Mouse (Mus musculus): ENCODE results near the gene Tusc2. TPM values are rescaled to one million over a fixed set of nuclear protein-coding genes. Genes with fewer than 3 reads are reported as not detected.
A peak's percentile ranks its signal among the peaks of the same experiment; 100 is the strongest.

Tusc2 gene
- polyA plus RNA-seq, 1 experiment from 2014 or later = 35.9 TPM

GRCm38 (mm10) chr9:107543299-107543698, 19.8 kb upstream of the Tusc2 start:
- Histone ChIP-seq H3K27ac (ENCODE audit: low read depth) (no peak overlapping the region), H3K9ac (replicated peaks) (no peak overlapping the region), H3K4me1 (ENCODE audit: insufficient read depth) (peaks cover 27% of the 10 kb centered on the region), H3K9me3 (ENCODE audit: low read length) (no peaks in the 10 kb centered on the region), H3K27me3 (ENCODE audit: insufficient read depth, low read length) (no peaks in the 10 kb centered on the region), H3K4me3 (ENCODE audit: low read depth, low read length) (no peak overlapping the region), H3K36me3 (replicated peaks; ENCODE audit: insufficient read depth, low read length) (peaks cover 21% of the 10 kb centered on the region), H3K4me2 (ENCODE audit: low read depth, low read length) (no peak overlapping the region)
- no peak for TF ChIP-seq EP300 (IDR thresholded peaks at IDR 0.05; ENCODE audit: low read depth)
- no peak for TF ChIP-seq CTCF (IDR thresholded peaks at IDR 0.05; ENCODE audit: low read depth)
- 83% methylated on average over 11 of the region's 11 CpGs for WGBS (ENCODE audit: insufficient replicate concordance)
- DNase-seq = no peak
- ATAC-seq = no peak

DNA sequence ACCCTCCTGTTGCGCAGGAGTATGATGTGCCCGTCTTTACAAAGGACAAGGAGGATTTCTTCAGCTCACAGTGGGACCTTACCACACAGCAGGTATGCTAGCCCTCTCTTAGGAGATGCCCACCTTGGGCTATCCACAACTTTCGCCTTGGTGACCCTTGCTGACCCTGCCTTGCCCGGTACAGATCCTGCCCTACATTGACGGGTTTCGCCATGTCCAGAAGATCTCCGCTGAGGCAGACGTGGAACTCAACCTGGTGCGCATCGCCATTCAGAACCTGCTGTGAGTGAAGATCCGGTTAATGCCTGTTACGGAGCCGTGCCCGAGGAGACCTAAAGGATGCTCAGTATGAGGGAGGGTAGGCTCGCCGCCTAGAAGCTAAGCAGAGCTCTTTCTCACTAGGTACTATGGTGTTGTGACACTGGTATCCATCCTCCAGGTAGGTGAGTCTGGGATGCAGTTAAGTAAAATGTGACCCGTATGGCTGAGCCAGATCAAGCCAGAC, 18.8 kb upstream of the Tusc2 start:
- peaks cover 12% of the 10 kb centered on the region; the same call in 1 of the 2 replicates for H3K36me3 ChIP-seq (replicated peaks; ENCODE audit: insufficient read depth, low read length)
- H3K4me3 ChIP-seq (ENCODE audit: low read depth, low read length) = no peak overlapping the region
- no peak overlapping the region for H3K27ac ChIP-seq (ENCODE audit: low read depth)
- TF ChIP-seq CTCF (IDR thresholded peaks at IDR 0.05; ENCODE audit: low read depth) (no peak), EP300 (IDR thresholded peaks at IDR 0.05; ENCODE audit: low read depth) (no peak)
- no peak for DNase-seq
- H3K4me1 ChIP-seq (ENCODE audit: insufficient read depth) = peaks cover 27% of the 10 kb centered on the region
- H3K9ac ChIP-seq (replicated peaks) = no peak overlapping the region
- H3K9me3 ChIP-seq (ENCODE audit: low read length) = no peaks in the 10 kb centered on the region
- WGBS (ENCODE audit: insufficient replicate concordance) = 95% methylated on average over 17 of the region's 17 CpGs
- no peak for ATAC-seq
- no peaks in the 10 kb centered on the region for H3K27me3 ChIP-seq (ENCODE audit: insufficient read depth, low read length)
- no peak overlapping the region for H3K4me2 ChIP-seq (ENCODE audit: low read depth, low read length)

- Histone ChIP-seq H3K27ac (ENCODE audit: low read depth) (no peak overlapping the region), H3K9me3 (ENCODE audit: low read length) (no peaks in the 10 kb centered on the region), H3K4me1 (ENCODE audit: insufficient read depth) (peaks cover 29% of the 10 kb centered on the region), H3K27me3 (ENCODE audit: insufficient read depth, low read length) (no peaks in the 10 kb centered on the region), H3K9ac (replicated peaks) (no peak overlapping the region), H3K4me2 (ENCODE audit: low read depth, low read length) (no peak overlapping the region), H3K36me3 (replicated peaks; ENCODE audit: insufficient read depth, low read length) (peaks cover 8% of the 10 kb centered on the region; the same call in 1 of the 2 replicates), H3K4me3 (ENCODE audit: low read depth, low read length) (no peak overlapping the region)
- DNase-seq = no peak
- no peak for ATAC-seq
- 90% methylated on average over 12 of the region's 12 CpGs for WGBS (ENCODE audit: insufficient replicate concordance)
- TF ChIP-seq CTCF (IDR thresholded peaks at IDR 0.05; ENCODE audit: low read depth) (no peak), EP300 (IDR thresholded peaks at IDR 0.05; ENCODE audit: low read depth) (no peak)
Observed at GRCm38 (mm10) chr9:107544729-107545128, 18.3 kb upstream of the Tusc2 start.

GRCm38 (mm10) chr9:107545199-107545598, 17.9 kb upstream of the Tusc2 start:
- TF ChIP-seq CTCF (IDR thresholded peaks at IDR 0.05; ENCODE audit: low read depth) = no peak
- no peak for TF ChIP-seq EP300 (IDR thresholded peaks at IDR 0.05; ENCODE audit: low read depth)
- H3K27ac ChIP-seq (ENCODE audit: low read depth) = no peak overlapping the region
- peaks cover 3% of the 10 kb centered on the region; the same call in 1 of the 2 replicates for H3K36me3 ChIP-seq (replicated peaks; ENCODE audit: insufficient read depth, low read length)
- no peak overlapping the region for H3K4me2 ChIP-seq (ENCODE audit: low read depth, low read length)
- no peak for ATAC-seq
- DNase-seq = no peak
- no peak overlapping the region for H3K4me3 ChIP-seq (ENCODE audit: low read depth, low read length)
- WGBS (ENCODE audit: insufficient replicate concordance) = 78% methylated on average over 10 of the region's 10 CpGs
- H3K9ac ChIP-seq (replicated peaks) = no peak overlapping the region
- H3K27me3 ChIP-seq (ENCODE audit: insufficient read depth, low read length) = 0 out of 2 replicates have a peak, but pooled peaks cover 2% of the 10 kb centered on the region
- peaks cover 33% of the 10 kb centered on the region for H3K4me1 ChIP-seq (ENCODE audit: insufficient read depth)
- H3K9me3 ChIP-seq (ENCODE audit: low read length) = no peaks in the 10 kb centered on the region

GRCm38 (mm10) chr9:107545602-107546001, 17.5 kb upstream of the Tusc2 start:
- Histone ChIP-seq H3K9me3 (ENCODE audit: low read length) (no peaks in the 10 kb centered on the region), H3K27me3 (ENCODE audit: insufficient read depth, low read length) (0 out of 2 replicates have a peak, but pooled peaks cover 3% of the 10 kb centered on the region), H3K4me1 (ENCODE audit: insufficient read depth) (peaks cover 37% of the 10 kb centered on the region), H3K4me3 (ENCODE audit: low read depth, low read length) (no peak overlapping the region), H3K27ac (ENCODE audit: low read depth) (no peak overlapping the region), H3K9ac (replicated peaks) (no peak overlapping the region), H3K36me3 (replicated peaks; ENCODE audit: insufficient read depth, low read length) (peaks cover 3% of the 10 kb centered on the region; the same call in 1 of the 2 replicates), H3K4me2 (ENCODE audit: low read depth, low read length) (no peak overlapping the region)
- TF ChIP-seq EP300 (IDR thresholded peaks at IDR 0.05; ENCODE audit: low read depth) (no peak), CTCF (IDR thresholded peaks at IDR 0.05; ENCODE audit: low read depth) (peak; percentile 97)
- WGBS (ENCODE audit: insufficient replicate concordance) = 10% methylated on average over 3 of the region's 3 CpGs
- ATAC-seq (no peak), DNase-seq (peak; percentile 85)

GRCm38 (mm10) chr9:107547026-107547425, 16.0 kb upstream of the Tusc2 start, which contains the start of gene Zmynd10:
TSS of gene Zmynd10 (plus strand) at chr9:107547298.
- H3K27ac ChIP-seq (ENCODE audit: low read depth) = 0 out of 2 replicates have a peak within 1 kb of the TSS, but pooled peaks have one; percentile 1
- WGBS (ENCODE audit: insufficient replicate concordance) = 3% methylated on average over 20 of the region's 20 CpGs

More at GRCm38 (mm10) chr9:107547026-107547425, 16.0 kb upstream of the Tusc2 start, which contains the start of gene Zmynd10:
- peaks cover 43% of the 10 kb centered on the region for H3K4me1 ChIP-seq (ENCODE audit: insufficient read depth)
- no peak within 1 kb of the TSS for H3K4me3 ChIP-seq (ENCODE audit: low read depth, low read length)
- peak; percentile 60 for ATAC-seq
- 0 out of 2 replicates have a peak, but pooled peaks cover 7% of the 10 kb centered on the region for H3K27me3 ChIP-seq (ENCODE audit: insufficient read depth, low read length)
- TF ChIP-seq CTCF (IDR thresholded peaks at IDR 0.05; ENCODE audit: low read depth) (no peak), EP300 (IDR thresholded peaks at IDR 0.05; ENCODE audit: low read depth) (no peak)
- DNase-seq = peak; percentile 90
- H3K9me3 ChIP-seq (ENCODE audit: low read length) = no peaks in the 10 kb centered on the region
- H3K36me3 ChIP-seq (replicated peaks; ENCODE audit: insufficient read depth, low read length) = peaks cover 3% of the 10 kb centered on the region; the same call in 1 of the 2 replicates
- peak within 1 kb of the TSS; percentile 57 for H3K4me2 ChIP-seq (ENCODE audit: low read depth, low read length)
- peak within 1 kb of the TSS; percentile 4; the same call in 1 of the 2 replicates for H3K9ac ChIP-seq (replicated peaks)

All from liver, postnatal 0 days (tissue).